Mouse (Mus musculus) olfactory bulb, adult 2 months (tissue): ENCODE results near the gene Phactr2.

Source experiments
- CTCF ChIP-seq: fragments of 200-500 bp; IDR thresholded peaks from 2 replicates; pipeline ENCODE4 v1.5.1; 2012; ENCODE audit warnings: low read depth, mild to moderate bottlenecking, low read length, moderate library complexity; ENCODE audit not compliant: insufficient read depth
- POLR2A ChIP-seq: fragments of 200-500 bp; IDR thresholded peaks from 2 replicates; pipeline ENCODE4 v1.6.1; 2012; ENCODE audit warnings: mild to moderate bottlenecking, low read depth, low read length, moderate library complexity; ENCODE audit not compliant: insufficient read depth

DNA sequence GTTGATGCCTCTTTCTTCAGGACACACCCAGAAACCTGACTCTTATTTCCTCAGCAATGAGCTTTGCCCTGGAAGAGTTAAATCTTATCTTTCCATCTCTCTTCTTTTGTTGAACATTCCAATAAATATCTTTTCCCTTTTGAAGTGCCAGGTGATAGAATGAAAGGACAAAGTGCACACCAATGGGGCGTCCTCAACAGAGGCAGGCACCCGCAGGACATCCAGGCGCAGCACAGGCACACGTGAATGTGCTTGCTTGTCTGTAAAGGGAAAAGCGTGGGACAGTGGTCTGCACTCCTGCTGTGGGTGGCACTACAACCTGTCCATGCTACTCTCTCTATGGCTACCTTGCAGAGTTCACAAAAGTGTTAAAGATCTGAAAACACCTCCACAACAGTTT lies 284.3 kb downstream of the Phactr2 start:
- TF ChIP-seq CTCF (no peak), POLR2A (no peak)
